Mouse (Mus musculus): Measurements from ENCODE around the gene Trim62.

Gene Trim62

DNA sequence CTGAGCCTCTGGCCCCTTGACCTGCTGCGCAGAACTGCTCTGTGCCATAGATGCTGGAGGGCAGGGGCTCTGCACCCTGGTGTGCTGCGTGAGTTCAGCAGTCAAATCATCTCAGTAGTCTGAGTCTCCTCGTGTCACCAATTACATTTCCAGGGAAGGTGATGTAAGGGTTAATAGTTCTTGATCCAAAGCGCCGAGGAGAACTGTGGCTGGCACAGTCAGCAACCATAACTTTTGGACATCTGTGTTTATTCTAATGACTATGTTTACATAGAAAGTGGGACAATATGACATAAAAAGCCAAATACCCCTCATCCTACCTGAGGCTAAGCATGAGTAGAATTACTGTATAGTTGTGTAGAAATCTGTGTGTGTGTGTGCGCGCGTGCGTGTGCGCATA, 3.6 kb downstream of the Trim62 start:
- DNase-seq, result no peak

DNA sequence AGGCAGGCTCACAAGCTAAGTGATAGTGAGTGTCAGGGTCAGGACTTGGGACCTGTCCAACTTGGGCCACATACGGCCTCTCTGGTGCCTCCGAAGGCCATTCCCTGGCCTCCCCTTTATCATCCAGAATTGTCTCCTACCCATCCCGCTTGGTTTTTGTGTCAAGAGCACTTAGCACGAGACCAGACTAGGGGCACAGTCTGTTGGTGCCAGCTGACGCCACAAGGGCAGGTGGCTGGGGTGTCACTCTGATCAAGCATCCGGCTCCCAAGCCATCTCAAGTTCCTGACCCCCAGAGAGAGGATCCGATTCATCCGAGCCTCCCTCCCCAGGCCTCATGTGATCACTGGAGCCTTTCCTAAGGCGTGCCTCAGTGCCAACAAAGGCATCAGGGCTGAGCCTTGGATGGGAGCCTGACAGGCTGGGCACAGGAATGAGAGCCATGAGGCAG, 4.3 kb downstream of the Trim62 start:
- DNase-seq, result no peak

DNA sequence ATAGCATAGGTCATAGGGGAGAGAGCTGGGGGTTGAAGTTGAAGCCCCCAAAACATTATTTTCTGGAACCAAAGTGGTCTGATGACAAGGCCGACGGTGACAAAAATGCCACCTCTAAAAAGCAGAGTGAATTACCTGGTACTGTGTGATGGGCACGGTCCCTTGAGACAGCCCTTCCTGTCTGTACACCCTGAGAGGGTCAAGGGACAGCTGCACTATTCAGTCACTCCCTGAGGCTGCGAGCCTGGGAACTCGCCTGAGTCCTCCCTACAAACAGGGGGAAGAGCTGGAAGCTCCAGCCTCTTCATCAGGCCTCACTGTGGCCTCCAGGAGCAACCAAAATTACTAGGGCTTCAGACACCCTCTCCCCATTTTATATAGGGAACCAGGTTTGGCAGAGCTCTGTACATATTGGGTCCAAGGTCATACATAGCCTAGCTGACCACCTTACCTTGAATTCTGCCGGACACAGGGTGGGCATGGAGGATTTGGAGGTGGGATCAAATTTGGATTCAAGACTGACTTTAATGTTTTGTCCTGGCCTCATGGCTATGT, 5.1 kb downstream of the Trim62 start:
- DNase-seq, result no peak

DNA sequence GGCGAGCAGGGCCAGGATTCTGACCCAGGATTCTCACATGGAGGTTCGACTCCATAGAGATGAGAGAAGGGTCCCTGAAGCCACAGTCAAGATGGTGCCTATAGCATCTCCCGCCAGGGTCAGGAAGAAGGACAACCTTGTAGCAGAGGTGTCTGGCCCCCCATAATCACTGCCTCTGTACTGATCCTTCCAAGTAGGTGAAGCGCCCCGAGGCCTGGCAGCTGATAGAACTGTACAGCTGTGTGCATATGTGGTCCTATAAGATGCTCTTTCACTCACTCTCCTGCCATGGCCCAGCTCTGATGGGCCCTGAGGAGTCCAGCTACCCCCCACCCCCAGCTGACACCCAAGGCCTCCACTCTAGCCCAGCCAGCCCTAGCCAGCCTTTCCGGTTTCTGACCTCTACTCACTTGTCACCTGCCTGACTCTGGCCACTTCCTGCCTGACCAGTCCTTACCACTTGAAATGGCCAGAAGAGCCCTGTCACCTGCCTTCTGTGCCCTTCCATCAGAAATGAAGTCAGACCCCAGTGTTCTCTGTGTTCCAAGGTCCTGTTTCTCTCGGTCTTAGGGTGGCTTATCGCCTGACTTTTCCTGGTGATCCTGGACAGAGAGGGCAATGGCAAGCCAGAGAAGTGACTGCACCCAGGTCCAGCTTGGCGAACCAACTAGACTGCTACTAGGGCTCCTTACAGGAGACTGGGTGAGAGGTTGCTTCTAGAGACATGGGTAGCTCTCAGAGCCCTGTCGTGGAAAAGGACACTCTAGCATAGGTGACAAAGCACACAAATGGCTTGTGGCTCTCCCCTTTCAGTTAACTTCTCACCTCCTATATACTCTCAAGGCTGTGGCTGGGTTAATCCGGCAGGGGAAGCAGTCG, 6.6 kb downstream of the Trim62 start:
- no peak for DNase-seq

DNA sequence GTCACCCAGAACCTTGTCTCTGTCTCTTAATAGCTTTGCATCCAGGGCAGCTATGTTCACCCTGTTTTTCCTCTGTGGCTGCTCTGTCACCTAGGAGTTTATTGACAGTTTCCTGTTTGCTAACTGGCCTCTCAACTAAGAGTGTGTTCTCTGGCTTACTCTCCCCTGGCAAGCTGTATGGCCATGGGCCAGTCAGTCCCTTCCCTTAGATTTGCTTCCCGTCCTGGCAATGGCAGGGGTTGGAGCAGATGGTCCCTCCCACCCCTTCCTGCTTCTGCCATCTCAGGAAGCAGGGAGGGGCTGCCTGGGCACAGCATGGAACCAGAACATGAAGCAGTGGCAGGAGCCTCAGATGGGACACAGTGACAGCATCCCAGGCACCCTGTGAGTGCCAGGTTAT, 7.8 kb downstream of the Trim62 start:
- DNase-seq, result no peak

DNA sequence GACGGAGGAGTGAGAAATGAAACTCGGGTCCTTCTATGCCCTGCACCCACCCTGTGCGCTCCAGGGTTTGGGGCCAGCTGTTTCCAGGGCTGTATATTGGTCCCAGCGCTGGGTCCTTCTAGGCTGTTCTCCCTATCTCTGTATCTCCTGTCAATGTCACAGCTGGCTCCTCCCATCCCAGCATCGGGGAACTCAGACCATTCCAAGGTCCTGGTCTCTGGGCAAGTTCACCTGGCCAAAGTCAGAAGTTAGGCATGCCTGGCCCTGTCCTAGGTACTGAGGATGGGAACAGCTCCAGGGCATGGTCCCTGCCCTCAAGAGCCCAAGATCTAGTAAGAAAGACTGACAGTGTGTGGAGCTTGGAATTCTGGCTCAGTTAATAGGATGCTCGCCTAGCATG, 8.4 kb downstream of the Trim62 start:
- DNase-seq, result no peak

DNA sequence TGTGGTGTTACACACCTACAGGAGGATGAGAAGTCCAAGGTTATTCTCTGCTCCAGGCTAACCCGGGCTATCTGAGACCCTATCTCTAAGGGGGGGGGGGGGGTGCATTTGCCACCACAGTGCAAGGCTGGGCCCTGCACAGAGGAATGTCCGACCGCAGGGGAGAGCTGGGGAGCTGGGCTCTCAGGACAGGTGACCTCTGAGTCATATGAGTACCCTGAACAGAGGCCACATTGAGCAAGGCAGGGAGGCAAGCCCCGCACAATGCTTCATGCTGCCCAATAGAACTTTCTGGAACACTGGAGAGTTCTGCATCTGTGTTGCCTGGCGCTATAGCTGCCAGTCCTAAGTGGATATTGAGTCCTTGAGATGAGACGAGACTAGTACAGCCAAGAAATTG, 8.8 kb downstream of the Trim62 start:
- no peak for DNase-seq

DNA sequence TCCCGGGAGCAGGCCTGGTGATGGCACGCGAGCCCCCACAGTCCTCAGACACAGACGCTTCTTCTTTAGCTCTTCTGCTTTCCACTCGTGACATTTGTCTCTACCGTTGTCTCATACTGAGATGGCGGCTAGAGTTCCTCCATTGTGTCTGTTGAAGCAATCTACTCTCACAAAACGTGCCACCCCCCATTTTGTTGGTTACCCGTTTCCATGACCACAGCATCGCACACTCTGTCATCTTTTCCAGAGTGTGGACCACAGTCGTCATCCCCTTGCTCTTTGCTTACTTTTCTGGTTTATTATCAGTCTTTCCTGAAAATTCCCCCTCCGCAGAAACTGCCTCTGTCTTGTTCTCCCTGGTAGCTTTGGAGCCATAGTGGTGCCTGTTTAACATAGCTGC, 10.7 kb downstream of the Trim62 start:
- DNase-seq, result no peak

DNA sequence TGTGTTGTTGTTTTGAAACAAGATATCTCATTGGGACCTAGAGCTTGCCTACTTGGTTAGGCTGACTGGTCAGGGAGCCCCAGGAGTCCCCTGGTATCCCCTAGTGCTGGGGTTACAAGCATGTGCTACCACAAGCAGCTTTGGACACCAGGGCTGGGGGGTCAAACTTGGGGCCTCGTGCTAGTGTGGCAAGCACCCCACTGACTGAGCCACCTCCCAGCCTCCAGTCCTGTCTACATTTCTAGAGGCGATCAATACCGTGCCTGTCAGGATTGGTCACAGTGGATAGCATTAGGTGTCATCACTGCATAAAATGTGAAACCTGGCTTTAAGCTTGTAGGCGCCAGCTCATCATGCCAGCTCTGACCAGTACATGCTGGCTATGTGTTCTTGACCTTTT, 12.5 kb downstream of the Trim62 start:
- DNase-seq, result no peak

DNA sequence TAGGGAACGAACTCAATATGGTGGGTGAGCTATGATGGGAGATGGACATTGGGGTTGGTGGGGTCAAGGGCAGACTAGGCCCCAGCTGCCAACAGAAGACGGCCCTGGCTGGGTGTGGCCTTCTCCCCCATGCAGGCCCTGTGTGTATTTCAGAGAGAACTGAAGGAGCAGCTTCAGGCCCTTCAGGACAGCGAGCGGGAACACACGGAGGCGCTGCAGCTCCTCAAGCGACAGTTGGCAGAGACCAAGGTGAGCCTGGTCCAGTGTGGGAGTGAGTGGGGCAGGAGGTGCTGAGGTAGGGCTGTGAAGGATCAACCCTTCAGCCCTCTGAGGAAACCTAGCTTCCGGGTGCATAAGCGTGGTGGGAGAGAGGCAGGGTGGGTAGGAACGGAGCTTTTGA, 13.3 kb downstream of the Trim62 start:
- DNase-seq, result no peak

DNA sequence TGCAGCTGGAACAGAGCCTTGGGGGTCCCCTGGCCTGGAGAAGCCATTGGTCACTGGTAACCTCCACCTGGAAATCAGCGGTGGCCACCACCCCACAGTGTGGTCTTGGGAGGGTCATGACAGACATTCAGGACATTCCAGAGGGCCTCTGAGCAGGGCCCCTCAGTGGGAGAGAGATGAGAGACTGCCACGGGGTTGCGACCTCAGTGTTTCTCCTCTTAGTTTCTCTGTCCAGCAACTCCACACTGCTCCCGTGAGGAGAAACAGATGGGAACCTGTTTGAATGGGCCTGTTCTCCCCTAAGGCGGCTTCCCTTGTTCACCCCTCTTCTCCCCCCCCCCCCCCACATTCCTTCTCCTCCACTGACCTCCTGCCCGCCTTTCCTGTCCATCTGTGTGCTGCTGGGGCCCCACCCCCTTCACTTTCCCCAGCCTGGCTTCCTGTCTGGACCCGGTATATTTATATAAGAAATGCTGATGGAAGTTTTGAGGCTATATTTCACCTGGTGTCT, 14.6 kb downstream of the Trim62 start:
- peak; percentile 78 for DNase-seq

DNA sequence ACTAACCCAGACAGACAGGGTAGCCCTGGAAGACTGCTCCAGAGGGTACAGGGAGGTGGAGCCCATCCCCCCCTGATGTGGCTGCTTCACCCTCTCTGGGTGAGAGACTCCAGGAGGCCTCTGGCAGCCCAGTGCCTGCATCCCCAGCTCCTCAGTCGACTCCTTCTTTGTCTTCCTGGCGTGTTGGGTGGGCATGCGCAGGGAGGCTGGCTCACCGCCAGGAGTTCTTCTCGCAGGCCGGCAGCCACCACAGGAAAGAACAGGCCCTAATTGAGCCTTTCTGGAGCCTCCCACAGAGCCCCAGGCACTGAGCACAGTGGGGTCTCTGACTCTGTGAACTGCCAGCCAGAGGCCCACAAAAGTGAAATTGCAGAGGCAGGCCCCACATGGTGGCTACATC, 16.0 kb downstream of the Trim62 start:
- DNase-seq, result peak; percentile 88

DNA sequence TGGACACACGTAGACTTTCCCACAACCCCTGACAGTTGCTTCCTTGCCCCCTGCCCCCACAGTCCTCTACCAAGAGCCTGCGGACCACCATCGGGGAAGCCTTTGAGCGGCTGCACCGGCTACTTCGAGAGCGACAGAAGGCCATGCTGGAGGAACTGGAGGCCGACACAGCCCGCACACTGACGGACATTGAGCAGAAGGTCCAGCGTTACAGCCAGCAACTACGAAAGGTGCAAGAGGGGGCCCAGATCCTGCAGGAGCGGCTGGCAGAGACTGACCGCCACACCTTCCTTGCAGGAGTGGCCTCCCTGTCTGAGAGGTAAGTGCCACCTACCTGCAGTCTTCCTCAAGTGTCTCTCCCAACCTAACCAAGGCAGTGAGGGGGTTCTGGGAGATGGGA, 17.1 kb downstream of the Trim62 start:
- DNase-seq, result no peak

DNA sequence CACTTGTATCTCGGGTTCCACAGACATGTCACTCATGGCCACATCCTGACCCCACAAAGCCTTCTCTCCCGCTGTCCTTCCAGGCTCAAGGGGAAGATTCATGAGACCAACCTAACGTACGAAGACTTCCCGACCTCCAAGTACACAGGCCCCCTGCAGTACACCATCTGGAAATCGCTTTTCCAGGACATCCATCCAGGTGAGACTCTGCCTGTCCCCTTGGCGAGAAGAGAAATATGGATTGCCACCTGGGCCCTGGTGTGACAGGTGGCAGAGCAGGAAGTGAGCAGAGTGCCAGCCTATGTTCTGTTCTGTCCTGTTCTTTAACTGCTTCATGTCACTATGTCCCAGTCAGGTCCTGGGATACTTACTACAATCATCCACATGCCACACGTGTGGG, 19.0 kb downstream of the Trim62 start:
- no peak for DNase-seq

DNA sequence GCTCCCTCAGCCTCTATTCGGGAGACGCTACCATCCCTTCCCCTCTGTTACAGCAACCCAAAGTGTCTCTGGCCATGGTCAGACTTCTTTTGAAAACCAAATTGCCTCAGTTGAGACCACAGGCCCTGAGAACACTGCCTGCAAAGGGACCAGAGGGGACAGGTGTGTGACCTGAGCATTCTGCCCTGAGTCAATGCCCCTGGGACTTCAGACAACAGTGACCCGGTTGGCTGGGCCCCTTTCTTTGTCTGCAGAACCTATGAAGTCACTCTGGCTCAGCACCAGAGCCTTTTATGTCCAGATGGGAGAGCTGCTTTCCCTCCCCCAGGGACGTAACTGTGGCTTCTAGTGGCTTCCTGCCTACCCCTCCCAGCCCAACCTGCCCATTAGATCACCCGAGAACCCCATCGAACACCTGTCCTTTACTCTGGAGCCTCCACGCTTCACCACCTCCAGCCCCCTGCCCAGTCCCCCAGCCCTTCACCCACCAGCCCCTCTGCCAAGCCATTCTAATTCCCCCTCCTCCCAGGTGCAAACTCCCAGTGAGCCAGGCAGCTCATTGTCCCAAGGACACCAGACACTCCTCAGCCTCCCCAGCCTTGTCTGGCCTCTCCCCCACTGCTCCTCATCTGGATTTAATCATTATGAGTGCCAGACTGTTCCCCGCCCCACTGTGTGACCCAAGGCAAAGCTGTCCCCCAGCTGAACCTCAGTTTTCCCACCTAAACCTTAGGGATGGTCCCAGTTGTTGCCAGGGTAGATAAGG, 20.8 kb downstream of the Trim62 start:
- peak; percentile 81 for DNase-seq

DNA sequence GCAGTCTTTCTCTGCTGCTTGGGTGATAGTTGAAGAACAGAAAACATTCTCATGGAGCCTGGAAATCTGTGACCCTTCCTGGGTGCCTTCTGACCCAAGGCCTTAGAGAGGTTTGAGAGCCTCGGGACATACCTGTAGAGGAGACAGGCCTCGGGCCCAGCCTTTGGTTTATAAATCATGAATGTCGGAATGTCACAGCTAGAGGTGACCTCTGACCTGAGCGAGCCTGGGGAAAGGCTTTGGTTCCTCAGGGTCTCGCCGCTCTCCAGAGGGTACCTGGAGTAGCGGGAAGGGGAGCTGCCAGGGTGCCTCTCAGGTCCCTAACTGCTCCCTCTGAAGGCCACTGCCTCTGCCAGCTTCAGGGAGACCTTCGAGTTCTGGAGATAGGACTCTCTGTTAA, 21.9 kb downstream of the Trim62 start:
- DNase-seq, result peak; percentile 41

DNA sequence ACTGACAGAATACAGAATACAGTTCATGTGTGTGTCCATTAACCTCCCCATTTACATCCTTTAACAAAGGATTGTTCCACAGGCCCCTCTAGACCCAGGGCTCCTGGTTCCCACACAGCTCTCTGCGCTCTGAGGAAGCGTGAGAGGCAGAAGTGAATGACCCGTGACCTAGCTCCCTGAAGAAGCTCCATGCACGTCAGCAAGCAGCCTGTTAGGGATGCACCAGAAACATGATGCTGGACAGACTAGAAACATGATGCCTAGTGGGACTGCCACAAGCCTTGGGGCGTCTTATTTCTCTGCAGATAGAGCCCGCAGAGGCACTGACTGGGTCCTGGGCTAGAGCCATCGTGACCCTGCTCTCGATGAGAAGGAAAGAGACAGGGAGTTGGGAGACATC, 23.4 kb downstream of the Trim62 start:
- peak; percentile 47 for DNase-seq

DNA sequence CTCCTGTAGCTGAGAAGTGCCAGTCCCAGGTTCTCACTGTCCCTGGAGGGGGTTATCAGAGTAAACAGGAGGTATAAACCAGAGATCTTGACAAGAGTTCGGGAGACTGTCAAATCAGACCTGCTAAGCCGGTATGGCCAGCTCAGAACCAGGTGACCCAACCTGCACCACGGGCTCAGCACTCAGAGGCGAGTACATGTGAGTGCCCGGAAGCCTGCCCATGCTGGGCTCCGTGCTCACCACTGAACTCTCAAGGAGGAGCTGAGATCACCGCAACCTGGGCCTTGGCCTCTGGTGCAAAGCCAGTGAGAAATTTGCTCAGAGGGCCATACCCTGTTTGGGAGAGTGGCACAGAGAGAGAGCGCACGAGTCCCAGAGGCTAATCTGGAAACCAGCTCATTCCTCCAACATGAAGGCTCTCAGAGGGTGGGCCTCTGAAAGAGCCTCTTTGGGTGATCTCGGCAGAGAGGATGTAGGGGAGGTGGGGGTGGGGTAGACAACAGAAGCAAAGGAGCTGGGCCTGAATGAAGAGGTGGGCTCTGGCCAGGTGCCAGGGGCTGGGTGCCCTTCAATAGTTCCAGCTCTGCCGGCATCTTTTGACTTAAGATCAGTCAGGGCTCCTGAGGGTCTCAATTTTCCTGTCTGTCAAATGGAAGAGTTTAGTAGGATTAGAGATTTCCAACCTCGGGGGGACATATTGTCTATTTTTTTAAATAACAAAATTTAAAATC, 24.0 kb downstream of the Trim62 start:
- DNase-seq, result no peak

DNA sequence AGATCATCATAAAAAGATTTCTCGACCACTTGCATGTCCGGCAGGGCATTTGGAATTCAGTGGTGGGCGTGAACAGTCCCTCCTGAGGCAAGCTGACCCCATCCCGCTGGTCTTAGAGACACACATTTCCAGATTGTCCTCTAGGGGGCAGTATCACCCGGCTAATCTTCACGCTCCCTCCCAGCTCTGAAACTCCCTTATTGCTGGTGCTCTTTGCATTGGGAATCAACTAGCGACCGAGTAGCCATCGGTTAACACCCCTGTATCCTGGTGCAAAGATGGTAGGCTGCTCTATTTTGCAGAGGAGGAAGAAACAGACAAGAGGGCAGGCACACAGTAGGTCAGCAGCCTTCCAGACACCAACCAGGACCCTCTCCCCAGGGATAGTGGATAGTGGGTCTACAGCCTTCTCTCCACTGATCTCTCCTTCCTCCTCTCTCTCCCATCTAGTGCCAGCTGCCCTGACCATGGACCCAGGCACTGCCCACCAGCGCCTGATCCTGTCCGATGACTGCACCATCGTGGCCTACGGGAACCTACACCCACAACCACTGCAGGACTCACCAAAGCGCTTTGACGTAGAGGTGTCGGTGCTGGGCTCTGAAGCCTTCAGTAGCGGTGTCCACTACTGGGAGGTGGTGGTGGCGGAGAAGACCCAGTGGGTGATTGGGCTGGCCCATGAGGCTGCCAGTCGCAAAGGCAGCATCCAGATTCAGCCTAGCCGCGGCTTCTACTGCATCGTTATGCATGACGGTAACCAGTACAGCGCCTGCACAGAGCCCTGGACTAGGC, 25.4 kb downstream of the Trim62 start:
- peak; percentile 78 for DNase-seq

DNA sequence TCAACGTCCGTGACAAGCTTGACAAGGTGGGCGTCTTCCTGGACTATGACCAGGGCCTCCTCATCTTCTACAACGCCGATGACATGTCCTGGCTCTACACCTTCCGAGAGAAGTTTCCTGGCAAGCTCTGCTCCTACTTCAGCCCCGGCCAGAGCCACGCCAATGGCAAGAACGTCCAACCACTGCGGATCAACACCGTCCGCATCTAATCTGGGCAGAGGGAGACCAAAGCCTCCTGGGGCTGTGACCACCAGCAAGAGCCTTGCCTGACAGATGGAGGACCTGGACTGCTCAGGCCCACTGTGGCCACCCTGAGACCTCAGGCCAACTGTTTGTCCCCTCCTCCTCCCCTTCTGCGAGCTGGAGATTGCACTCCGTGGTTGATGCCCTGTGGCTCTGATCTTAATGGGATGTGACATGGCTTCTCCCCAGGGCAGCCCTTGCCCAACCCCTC, 26.0 kb downstream of the Trim62 start:
- no peak for DNase-seq

DNA sequence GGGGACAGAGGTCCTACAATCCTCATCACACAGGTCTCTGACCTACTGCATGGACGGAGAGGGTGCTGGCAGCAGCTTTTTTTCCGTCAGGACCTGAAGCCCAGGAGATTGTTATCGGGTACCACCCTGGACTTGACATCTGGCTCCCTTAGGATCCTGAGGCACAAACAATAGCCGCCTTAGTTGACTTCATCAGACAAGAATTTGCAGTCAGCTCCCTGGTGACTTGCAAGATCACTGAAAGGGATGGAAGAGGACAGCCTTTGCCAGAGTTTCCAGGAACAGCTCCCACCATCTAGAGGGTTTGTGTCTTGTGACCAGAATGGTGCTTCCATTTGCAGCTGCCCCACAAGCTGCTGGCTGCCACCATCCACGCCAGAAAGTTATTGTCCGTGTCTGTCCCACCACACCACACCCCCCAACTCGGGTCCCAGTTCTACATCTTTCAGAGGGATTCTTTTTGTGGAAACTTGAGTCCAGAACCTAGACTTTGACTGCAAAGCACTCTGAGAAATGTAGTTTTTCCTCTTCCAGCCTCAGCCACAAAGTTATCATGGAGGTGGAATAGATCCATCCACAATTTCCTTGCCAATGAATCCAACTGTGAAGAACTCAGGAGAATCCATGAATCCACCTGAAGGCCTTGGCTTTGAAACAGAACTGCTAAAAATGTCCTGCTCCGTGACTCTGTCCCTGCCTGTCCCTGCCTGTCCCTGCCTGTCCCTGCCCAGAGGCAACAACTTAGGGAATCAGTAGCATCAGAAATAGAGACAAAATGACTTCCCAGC, 27.1 kb downstream of the Trim62 start:
- DNase-seq, result no peak
